Mouse (Mus musculus) stomach, embryonic 14.5 days (tissue): ENCODE results near the gene Gbe1. TPM values are rescaled to one million over a fixed set of nuclear protein-coding genes. Genes with fewer than 3 reads are reported as not detected.

Source experiments
- ATAC-seq: fragments of 200-750 bp; cut with Nextera tagmentation; 2 replicates; pipeline ENCODE4 v1.8.0; 2017; ENCODE audit warnings: low read depth, moderate TSS enrichment; ENCODE audit not compliant: insufficient number of reproducible peaks, insufficient read depth, low FRiP score
- H3K27ac ChIP-seq: fragments of 300-500 bp; sonication (generic); 2 replicates; pipeline ENCODE4 v1.5.1; 2014; ENCODE audit warnings: mild to moderate bottlenecking, low read length, moderate library complexity, mixed read lengths
- H3K27me3 ChIP-seq: fragments of 300-500 bp; sonication (generic); 2 replicates; pipeline ENCODE4 v1.6.1; 2014; ENCODE audit warnings: low read length, control low read depth, mixed read lengths; ENCODE audit not compliant: control insufficient read depth, insufficient read depth
- H3K36me3 ChIP-seq: fragments of 300-500 bp; sonication (generic); 2 replicates; pipeline ENCODE4 v1.6.1; 2014; ENCODE audit warnings: mild to moderate bottlenecking, control low read depth, low read length, moderate library complexity, mixed read lengths; ENCODE audit not compliant: control insufficient read depth, insufficient read depth
- H3K4me1 ChIP-seq: fragments of 300-500 bp; sonication (generic); 2 replicates; pipeline ENCODE4 v1.6.1; 2014; ENCODE audit warnings: low read length, control low read depth, mixed read lengths; ENCODE audit not compliant: control insufficient read depth, insufficient read depth
- H3K4me2 ChIP-seq: fragments of 300-500 bp; sonication (generic); replicated peaks from 2 replicates; pipeline ENCODE4 v1.6.1; 2014; ENCODE audit warnings: low read depth, low read length, control low read depth
- H3K4me3 ChIP-seq: fragments of 300-500 bp; sonication (generic); 2 replicates; pipeline ENCODE4 v1.5.1; 2014; ENCODE audit warnings: low read depth, low read length, control low read depth
- H3K9ac ChIP-seq: fragments of 300-500 bp; sonication (generic); replicated peaks from 2 replicates; pipeline ENCODE4 v1.6.1; 2014; ENCODE audit warnings: low read depth, mild to moderate bottlenecking, control low read depth, low read length, moderate library complexity, mixed read lengths
- H3K9me3 ChIP-seq: fragments of 300-500 bp; sonication (generic); 2 replicates; pipeline ENCODE4 v1.6.1; 2016; ENCODE audit warnings: low read depth, low read length, control low read depth; ENCODE audit not compliant: control insufficient read depth
- WGBS: fragments of 180-500 bp; shearing (Covaris S2); extraction: QIAGEN DNeasy Blood & Tissue Kit; methylation state at CpG from one replicate; pipeline ENCODE4 v1.1.7; 2014; 5-methylcytosine and 5-hydroxymethylcytosine counted together
- polyA plus RNA-seq: library from polyadenylated mRNA; unstranded; fragments of >200 nt; fragmentation: Nextera tagmentation; extraction: Ambion mirVana; gene quantifications from 2 replicates; pipeline ENCODE4 v1.2.1, GENCODE M21; 2014

Gbe1 gene
- polyA plus RNA-seq: 23.2 and 29.6 TPM in 2 replicates

GRCm38 (mm10) chr16:70313886-70314577 is at the start of gene Gbe1:
Gene Gbe1 (plus strand): TSS chr16:70313949.
- H3K27me3 ChIP-seq: no peaks in the 10 kb centered on the region
- ATAC-seq: peak; percentile 98
- no peaks in the 10 kb centered on the region for H3K4me1 ChIP-seq
- no peaks in the 10 kb centered on the region for H3K9me3 ChIP-seq
- H3K36me3 ChIP-seq: no peaks in the 10 kb centered on the region
- peak within 1 kb of the TSS; percentile 49 for H3K9ac ChIP-seq
- H3K4me3 ChIP-seq: peak within 1 kb of the TSS; percentile 50
- peak within 1 kb of the TSS; percentile 89 for H3K27ac ChIP-seq
- peak within 1 kb of the TSS; percentile 43 for H3K4me2 ChIP-seq
- under 1% methylated on average over 67 of the region's 82 CpGs for WGBS

DNA sequence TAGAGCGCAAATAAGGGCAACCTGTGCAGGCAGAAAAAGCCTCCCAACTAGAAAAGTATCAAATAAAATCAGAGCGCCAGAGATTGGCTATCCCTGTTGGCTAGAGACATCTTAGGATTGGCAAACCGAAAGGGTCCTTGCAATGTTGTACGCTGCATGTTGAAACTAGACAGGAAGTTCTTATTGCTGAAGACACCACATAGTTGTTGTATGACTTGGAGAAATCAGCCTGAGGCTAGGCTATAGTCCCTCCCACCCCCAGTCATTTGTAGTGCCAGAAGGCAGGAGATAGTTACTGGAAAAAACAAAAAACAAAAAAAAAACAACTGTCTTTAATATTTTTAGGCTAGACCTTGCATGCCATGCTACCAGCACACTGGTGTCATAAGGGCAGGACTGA is 3.1 kb upstream of the Gbe1 start:
- Histone ChIP-seq H3K4me2 (no peak overlapping the region), H3K9ac (no peak overlapping the region), H3K4me3 (no peak overlapping the region), H3K27ac (no peak overlapping the region), H3K9me3 (no peaks in the 10 kb centered on the region), H3K4me1 (no peaks in the 10 kb centered on the region), H3K36me3 (no peaks in the 10 kb centered on the region), H3K27me3 (no peaks in the 10 kb centered on the region)
- ATAC-seq: no peak
- WGBS: 90% methylated on average over 4 of the region's 4 CpGs

DNA sequence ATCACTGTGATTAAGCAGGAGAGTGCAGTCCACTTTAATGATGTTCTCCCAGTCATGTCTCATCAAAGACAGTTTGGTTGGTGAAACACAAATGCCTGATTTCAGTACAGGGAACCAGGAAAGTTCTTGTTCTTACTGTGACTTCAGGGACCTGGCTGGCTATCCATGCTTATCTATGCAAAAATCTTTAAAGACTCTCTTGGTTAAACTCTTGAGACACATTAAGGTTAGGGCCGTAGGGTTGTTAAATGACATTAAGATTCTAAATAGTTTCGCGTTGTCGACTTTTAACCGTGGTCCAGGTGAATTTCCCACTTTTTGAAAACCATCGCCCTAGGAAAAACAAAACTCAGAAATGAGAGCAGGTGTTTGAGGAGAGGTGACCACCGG is 258 bp upstream of the Gbe1 start:
- Histone ChIP-seq H3K4me2 (peak overlapping the region; percentile 42), H3K36me3 (no peaks in the 10 kb centered on the region), H3K4me1 (no peaks in the 10 kb centered on the region), H3K9me3 (no peaks in the 10 kb centered on the region), H3K4me3 (peak overlapping the region; percentile 50), H3K9ac (peak overlapping the region; percentile 49; the same call in 1 of the 2 replicates), H3K27ac (peak overlapping the region; percentile 89; the same call in 1 of the 2 replicates), H3K27me3 (no peaks in the 10 kb centered on the region)
- 1% methylated on average over 7 of the region's 7 CpGs for WGBS
- no peak for ATAC-seq

GRCm38 (mm10) chr16:70314578-70314930 is 805 bp downstream of the Gbe1 start:
- Histone ChIP-seq H3K4me2 (peak overlapping the region; percentile 43), H3K27me3 (no peaks in the 10 kb centered on the region), H3K9ac (peak overlapping the region; percentile 49), H3K4me3 (peak overlapping the region; percentile 50), H3K36me3 (no peaks in the 10 kb centered on the region), H3K9me3 (no peaks in the 10 kb centered on the region), H3K27ac (peak overlapping the region; percentile 89), H3K4me1 (no peaks in the 10 kb centered on the region)
- WGBS: under 1% methylated on average over 9 of the region's 9 CpGs
- ATAC-seq: no peak

- Histone ChIP-seq H3K36me3 (no peaks in the 10 kb centered on the region), H3K4me3 (no peak overlapping the region), H3K27ac (no peak overlapping the region), H3K9me3 (no peaks in the 10 kb centered on the region), H3K9ac (no peak overlapping the region), H3K27me3 (no peaks in the 10 kb centered on the region), H3K4me1 (no peaks in the 10 kb centered on the region), H3K4me2 (peak overlapping the region; percentile 43; the same call in 1 of the 2 replicates)
- 43% methylated on average over 3 of the region's 3 CpGs for WGBS
- ATAC-seq: no peak
These were observed 1.5 kb downstream of the Gbe1 start for GRCm38 (mm10) chr16:70315261-70315660.

- no peaks in the 10 kb centered on the region for H3K27me3 ChIP-seq
- no peaks in the 10 kb centered on the region for H3K9me3 ChIP-seq
- no peaks in the 10 kb centered on the region for H3K36me3 ChIP-seq
- H3K27ac ChIP-seq: no peak overlapping the region
- H3K4me1 ChIP-seq: no peaks in the 10 kb centered on the region
- H3K4me3 ChIP-seq: no peak overlapping the region
- ATAC-seq: no peak
- WGBS: 81% methylated on average over 3 of the region's 3 CpGs
- no peak overlapping the region for H3K4me2 ChIP-seq
- H3K9ac ChIP-seq: no peak overlapping the region
These were observed 2.2 kb downstream of the Gbe1 start for GRCm38 (mm10) chr16:70315862-70316390.

- Histone ChIP-seq H3K27me3 (no peaks in the 10 kb centered on the region), H3K27ac (no peak overlapping the region), H3K36me3 (no peaks in the 10 kb centered on the region), H3K9ac (no peak overlapping the region), H3K4me2 (no peak overlapping the region), H3K4me3 (no peak overlapping the region), H3K9me3 (no peaks in the 10 kb centered on the region), H3K4me1 (no peaks in the 10 kb centered on the region)
- ATAC-seq: no peak
- WGBS: 89% methylated on average over 6 of the region's 6 CpGs
These were observed 5.6 kb downstream of the Gbe1 start for GRCm38 (mm10) chr16:70319388-70319787.

- peak; percentile 58; the same call in 1 of the 2 replicates for ATAC-seq
- H3K27ac ChIP-seq: peak overlapping the region; percentile 11; the same call in 1 of the 2 replicates
- WGBS: 37% methylated on average over 10 of the region's 10 CpGs
These were observed 7.0 kb downstream of the Gbe1 start for GRCm38 (mm10) chr16:70320612-70321280.

More at GRCm38 (mm10) chr16:70320612-70321280, 7.0 kb downstream of the Gbe1 start:
- Histone ChIP-seq H3K9ac (no peak overlapping the region), H3K4me2 (no peak overlapping the region), H3K4me3 (no peak overlapping the region), H3K9me3 (no peaks in the 10 kb centered on the region), H3K27me3 (no peaks in the 10 kb centered on the region), H3K4me1 (no peaks in the 10 kb centered on the region), H3K36me3 (no peaks in the 10 kb centered on the region)
